Mouse (Mus musculus) left cerebral cortex, adult 11 months (tissue): ENCODE results near the gene Setd6.

Source experiments
- DNase-seq: peaks from one replicate; pipeline ENCODE4 v3.0.0; 2022; ENCODE audit warnings: low spot score

The Setd6 gene

GRCm38 (mm10) chr8:95711029-95711428 is 4.7 kb upstream of the Setd6 start:
- DNase-seq: no peak

GRCm38 (mm10) chr8:95712395-95712794 is 3.3 kb upstream of the Setd6 start:
- DNase-seq: no peak

- DNase-seq: no peak
Measured at GRCm38 (mm10) chr8:95713100-95714010, 2.3 kb upstream of the Setd6 start.

GRCm38 (mm10) chr8:95714367-95714766 is 1.3 kb upstream of the Setd6 start:
- DNase-seq: no peak

GRCm38 (mm10) chr8:95714837-95715413 is 756 bp upstream of the Setd6 start:
- DNase-seq: no peak

GRCm38 (mm10) chr8:95716546-95717335 is 1.1 kb downstream of the Setd6 start:
- DNase-seq: no peak

GRCm38 (mm10) chr8:95727625-95728024 is 11.9 kb downstream of the Setd6 start:
- no peak for DNase-seq

- DNase-seq: no peak
Measured at GRCm38 (mm10) chr8:95738596-95738995, 22.9 kb downstream of the Setd6 start.

- DNase-seq: no peak
Measured at GRCm38 (mm10) chr8:95741732-95742131, 26.1 kb downstream of the Setd6 start.

GRCm38 (mm10) chr8:95748028-95748427 is 32.3 kb downstream of the Setd6 start:
- DNase-seq: no peak

- no peak for DNase-seq
Measured at GRCm38 (mm10) chr8:95751924-95752323, 36.2 kb downstream of the Setd6 start.

GRCm38 (mm10) chr8:95760323-95760722 is 44.6 kb downstream of the Setd6 start:
- no peak for DNase-seq

GRCm38 (mm10) chr8:95764133-95764532 is 48.5 kb downstream of the Setd6 start:
- no peak for DNase-seq
